Mouse (Mus musculus): ENCODE data around the gene Prr11. TPM values are rescaled to one million over a fixed set of nuclear protein-coding genes. Genes with fewer than 3 reads are reported as not detected.

Prr11 gene
- polyA plus RNA-seq, 1 experiment: 1.0 TPM

- no peak for TF ChIP-seq GATA1 (IDR thresholded peaks at IDR 0.05; ENCODE audit: low read length)
These were observed 34.6 kb downstream of the Prr11 start, which contains the start of gene Gdpd1 for GRCm38 (mm10) chr11:87073866-87074440. Gdpd1 (minus strand) TSS chr11:87074062.

GRCm38 (mm10) chr11:87073343-87073865 lies 35.1 kb downstream of the Prr11 start:
- TF ChIP-seq GATA1 (IDR thresholded peaks at IDR 0.05; ENCODE audit: low read length): no peak

GRCm38 (mm10) chr11:87062087-87062486 lies 46.4 kb downstream of the Prr11 start:
- no peak for TF ChIP-seq GATA1 (IDR thresholded peaks at IDR 0.05; ENCODE audit: low read length)

GRCm38 (mm10) chr11:87060410-87060809 lies 48.1 kb downstream of the Prr11 start:
- no peak for TF ChIP-seq GATA1 (IDR thresholded peaks at IDR 0.05; ENCODE audit: low read length)

GRCm38 (mm10) chr11:87056286-87056685 lies 52.2 kb downstream of the Prr11 start:
- TF ChIP-seq GATA1 (IDR thresholded peaks at IDR 0.05; ENCODE audit: low read length): no peak

- no peak for TF ChIP-seq GATA1 (IDR thresholded peaks at IDR 0.05; ENCODE audit: low read length)
These were observed 61.5 kb downstream of the Prr11 start for GRCm38 (mm10) chr11:87046968-87047367.

GRCm38 (mm10) chr11:87043052-87043451 lies 65.5 kb downstream of the Prr11 start:
- TF ChIP-seq GATA1 (IDR thresholded peaks at IDR 0.05; ENCODE audit: low read length): no peak

GRCm38 (mm10) chr11:87039307-87039963 lies 69.1 kb downstream of the Prr11 start:
- no peak for TF ChIP-seq GATA1 (IDR thresholded peaks at IDR 0.05; ENCODE audit: low read length)

Other genes starting within 250 kb of the Prr11 start
- 3.0 and 3.1 TPM in 2 replicates for gene Ypel2, start 115.0 kb downstream of the Prr11 start, polyA plus RNA-seq (2012)
- gene Gdpd1, start 34.6 kb downstream of the Prr11 start, polyA plus RNA-seq (2012): 0.50 and 0.83 TPM in 2 replicates
- gene Smg8, start 21.9 kb downstream of the Prr11 start, polyA plus RNA-seq (2012): 4.7 and 6.0 TPM in 2 replicates
- gene Ska2, start 526 bp upstream of the Prr11 start, polyA plus RNA-seq (2012): 0.28 and 0.79 TPM in 2 replicates
- 16.4 and 17.9 TPM in 2 replicates for gene Trim37, start 18.4 kb upstream of the Prr11 start, polyA plus RNA-seq (2012)